Mouse (Mus musculus): ENCODE results near the gene Snx18. TPM values are rescaled to one million over a fixed set of nuclear protein-coding genes. Genes with fewer than 3 reads are reported as not detected.

Snx18 gene
- total and polyA plus RNA-seq, 3 experiments: 6.4 to 12.6 (median 9.1) TPM

GRCm38 (mm10) chr13:113549021-113549420 is 69.3 kb downstream of the Snx18 start:
- no peak for TF ChIP-seq ELF1 (IDR thresholded peaks at IDR 0.05; ENCODE audit: low read depth, low read length)
- no peak for TF ChIP-seq NRF1 (IDR thresholded peaks at IDR 0.05; ENCODE audit: low read depth, low read length)
- TF ChIP-seq E2F4 (IDR thresholded peaks at IDR 0.05; ENCODE audit: insufficient replicate concordance, low read depth, low read length): no peak
- TF ChIP-seq BHLHE40 (IDR thresholded peaks at IDR 0.05; ENCODE audit: low read depth, low read length): no peak
- TF ChIP-seq ZMIZ1 (IDR thresholded peaks at IDR 0.05; ENCODE audit: low read depth, low read length): no peak
- no peak for TF ChIP-seq SIN3A (IDR thresholded peaks at IDR 0.05; ENCODE audit: low read length)
- no peak for TF ChIP-seq EP300 (IDR thresholded peaks at IDR 0.05; ENCODE audit: low read length)
- TF ChIP-seq MEF2A (IDR thresholded peaks at IDR 0.05; ENCODE audit: borderline replicate concordance, low read depth, low read length): no peak
- TF ChIP-seq SMC3 (IDR thresholded peaks at IDR 0.05; ENCODE audit: low read depth, low read length): no peak
- no peak for TF ChIP-seq RCOR1 (conservative IDR thresholded peaks at IDR 0.05; ENCODE audit: low read depth, low read length)
- no peak for TF ChIP-seq CHD2 (IDR thresholded peaks at IDR 0.05; ENCODE audit: low read length)
- H3K27ac ChIP-seq (ENCODE audit: insufficient read depth, low read depth): no peak overlapping the region
- H3K36me3 ChIP-seq (replicated peaks in 1 of 2; ENCODE audit: control insufficient read depth in 1 of 2, insufficient read depth in 1 of 2, low read length in 1 of 2): no peaks in the 10 kb centered on the region
- no peak for DNase-seq (ENCODE audit: extremely low read depth)
- H3K4me3 ChIP-seq (replicated peaks in 1 of 3; ENCODE audit: low read depth in 2 of 3, low read length in 2 of 3, poor library complexity in 1 of 3): no peak overlapping the region
- no peaks in the 10 kb centered on the region for H3K9me3 ChIP-seq (replicated peaks; ENCODE audit: low read length)
- H3K9ac ChIP-seq (ENCODE audit: insufficient read depth, low read depth): no peak overlapping the region
- in situ Hi-C loops (cut with MboI; ENCODE audit: low pct_ligation_motif_present, low pct_unique_long_range_greater_than_20kb, low sequenced_read_pairs): no loop called here
- H3K27me3 ChIP-seq (replicated peaks): no peaks in the 10 kb centered on the region
- no peak overlapping the region for H3K4me2 ChIP-seq (ENCODE audit: insufficient read depth, low read depth, poor library complexity, severe bottlenecking)
- dilution Hi-C loops (cut with MboI; ENCODE audit: extremely low pct_ligation_motif_present, extremely low pct_unique_long_range_greater_than_20kb, low sequenced_read_pairs): no loop called here
- no peaks in the 10 kb centered on the region for H3K79me2 ChIP-seq (replicated peaks; ENCODE audit: control insufficient read depth, extremely low read depth, insufficient read depth, poor library complexity, severe bottlenecking)
- H3K4me1 ChIP-seq (ENCODE audit: control insufficient read depth in 1 of 2, insufficient read depth in 2 of 2): no peaks in the 10 kb centered on the region

- Histone ChIP-seq H3K9ac (ENCODE audit: insufficient read depth, low read depth) (no peak overlapping the region), H3K9me3 (replicated peaks; ENCODE audit: low read length) (no peaks in the 10 kb centered on the region), H3K79me2 (replicated peaks; ENCODE audit: control insufficient read depth, extremely low read depth, insufficient read depth, poor library complexity, severe bottlenecking) (no peaks in the 10 kb centered on the region), H3K4me3 (replicated peaks in 1 of 3; ENCODE audit: low read depth in 2 of 3, low read length in 2 of 3, poor library complexity in 1 of 3) (no peak overlapping the region), H3K27ac (ENCODE audit: insufficient read depth, low read depth) (no peak overlapping the region), H3K27me3 (replicated peaks) (no peaks in the 10 kb centered on the region), H3K36me3 (replicated peaks in 1 of 2; ENCODE audit: control insufficient read depth in 1 of 2, insufficient read depth in 1 of 2, low read length in 1 of 2) (no peaks in the 10 kb centered on the region), H3K4me1 (ENCODE audit: control insufficient read depth in 1 of 2, insufficient read depth in 2 of 2) (no peaks in the 10 kb centered on the region), H3K4me2 (ENCODE audit: insufficient read depth, low read depth, poor library complexity, severe bottlenecking) (no peak overlapping the region)
- TF ChIP-seq MEF2A (IDR thresholded peaks at IDR 0.05; ENCODE audit: borderline replicate concordance, low read depth, low read length): no peak
- no peak for TF ChIP-seq ELF1 (IDR thresholded peaks at IDR 0.05; ENCODE audit: low read depth, low read length)
- TF ChIP-seq USF1 (IDR thresholded peaks at IDR 0.05; ENCODE audit: low read depth, low read length): no peak
- no peak for TF ChIP-seq MAFK (IDR thresholded peaks at IDR 0.05; ENCODE audit: insufficient replicate concordance, low read length)
- no peak for TF ChIP-seq BHLHE40 (IDR thresholded peaks at IDR 0.05; ENCODE audit: low read depth, low read length)
- no peak for TF ChIP-seq PAX5 (IDR thresholded peaks at IDR 0.05; ENCODE audit: low read length)
- TF ChIP-seq EP300 (IDR thresholded peaks at IDR 0.05; ENCODE audit: low read length): no peak
- TF ChIP-seq MAZ (IDR thresholded peaks at IDR 0.05; ENCODE audit: low read depth, low read length): no peak
- no peak for TF ChIP-seq ZKSCAN1 (IDR thresholded peaks at IDR 0.05; ENCODE audit: borderline replicate concordance, low read depth, low read length)
- no peak for TF ChIP-seq ZNF384 (IDR thresholded peaks at IDR 0.05; ENCODE audit: low read depth, low read length)
- TF ChIP-seq MXI1 (IDR thresholded peaks at IDR 0.05; ENCODE audit: low read depth, low read length): no peak
- TF ChIP-seq IRF4 (IDR thresholded peaks at IDR 0.05; ENCODE audit: low read depth, low read length): no peak
- TF ChIP-seq TCF12 (IDR thresholded peaks at IDR 0.05; ENCODE audit: low read depth, low read length): no peak
- no peak for TF ChIP-seq RCOR1 (conservative IDR thresholded peaks at IDR 0.05; ENCODE audit: low read depth, low read length)
- no peak for TF ChIP-seq KAT2A (IDR thresholded peaks at IDR 0.05; ENCODE audit: insufficient replicate concordance, low read length)
- in situ Hi-C loops (cut with MboI; ENCODE audit: low pct_ligation_motif_present, low pct_unique_long_range_greater_than_20kb, low sequenced_read_pairs): no loop called here
- DNase-seq (ENCODE audit: extremely low read depth): no peak
- dilution Hi-C loops (cut with MboI; ENCODE audit: extremely low pct_ligation_motif_present, extremely low pct_unique_long_range_greater_than_20kb, low sequenced_read_pairs): no loop called here
These were observed 70.4 kb downstream of the Snx18 start for GRCm38 (mm10) chr13:113547807-113548426.

Measured in CH12.LX (cell line).